Mouse (Mus musculus) neural tube, embryonic 14.5 days (tissue): ENCODE data around the gene Epb41l5. TPM values are rescaled to one million over a fixed set of nuclear protein-coding genes. Genes with fewer than 3 reads are reported as not detected.

Experiments
- ATAC-seq: fragments of 200-750 bp; cut with Nextera tagmentation; 2 replicates; pipeline ENCODE4 v1.8.0; 2017; ENCODE audit warnings: low read depth, mild to moderate bottlenecking, moderate TSS enrichment, moderate library complexity
- H3K27ac ChIP-seq: fragments of 300-500 bp; sonication (generic); 2 replicates; pipeline ENCODE4 v1.5.1; 2014; ENCODE audit warnings: low read depth, mild to moderate bottlenecking, control low read depth, low read length, moderate library complexity, mixed read lengths
- H3K27me3 ChIP-seq: fragments of 300-500 bp; sonication (generic); 2 replicates; pipeline ENCODE4 v1.6.1; 2014; ENCODE audit warnings: low read length; ENCODE audit not compliant: control insufficient read depth, insufficient read depth
- H3K36me3 ChIP-seq: fragments of 300-500 bp; sonication (generic); 2 replicates; pipeline ENCODE4 v1.6.1; 2014; ENCODE audit warnings: low read length, mixed read lengths; ENCODE audit not compliant: control insufficient read depth, insufficient read depth
- H3K4me1 ChIP-seq: fragments of 300-500 bp; sonication (generic); 2 replicates; pipeline ENCODE4 v1.6.1; 2014; ENCODE audit warnings: low read length; ENCODE audit not compliant: control insufficient read depth, insufficient read depth
- H3K4me2 ChIP-seq: fragments of 300-500 bp; sonication (generic); 2 replicates; pipeline ENCODE4 v1.6.1; 2014; ENCODE audit warnings: mild to moderate bottlenecking, low read depth, low read length, control low read depth
- H3K4me3 ChIP-seq: fragments of 300-500 bp; sonication (generic); 2 replicates; pipeline ENCODE4 v1.5.1; 2014; ENCODE audit warnings: low read depth, low read length, control low read depth, mixed read lengths
- H3K9ac ChIP-seq: fragments of 300-500 bp; sonication (generic); replicated peaks from 2 replicates; pipeline ENCODE4 v1.6.1; 2014; ENCODE audit warnings: low read depth, mild to moderate bottlenecking, control low read depth, low read length, mixed read lengths
- H3K9me3 ChIP-seq: fragments of 300-500 bp; sonication (generic); 2 replicates; pipeline ENCODE4 v1.6.1; 2016; ENCODE audit warnings: low read length; ENCODE audit not compliant: control insufficient read depth
- WGBS: fragments of 180-500 bp; shearing (Covaris S2); extraction: QIAGEN DNeasy Blood & Tissue Kit; methylation state at CpG from one replicate; pipeline ENCODE4 v1.1.7; 2014; 5-methylcytosine and 5-hydroxymethylcytosine counted together
- polyA plus RNA-seq: library from polyadenylated mRNA; unstranded; fragments of >200 nt; fragmentation: Nextera tagmentation; extraction: Ambion mirVana; gene quantifications from 2 replicates; pipeline ENCODE4 v1.2.1, GENCODE M21; 2014

The Epb41l5 gene
- polyA plus RNA-seq, 1 experiment from 2014 or later = 20.6 TPM

DNA sequence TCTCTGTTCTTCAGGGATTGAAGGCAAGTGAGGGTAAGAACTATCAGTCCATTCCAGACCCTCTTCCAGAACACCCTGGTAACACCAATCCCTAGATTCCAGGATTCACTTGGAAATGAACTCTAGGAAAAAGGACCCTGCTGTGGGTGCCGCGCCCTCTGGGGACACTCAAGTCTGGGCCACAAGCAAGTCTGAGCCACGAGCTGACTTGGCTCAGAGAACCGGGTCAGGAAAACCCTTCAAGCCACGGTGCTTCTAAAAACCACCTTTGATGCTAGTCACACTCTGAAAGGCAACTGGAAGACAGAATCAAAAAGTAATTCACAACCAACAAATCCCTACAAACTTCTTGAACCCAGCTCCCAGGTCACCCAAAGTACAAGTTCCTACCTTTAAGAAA lies 145.0 kb downstream of the Epb41l5 start:
- H3K4me3 ChIP-seq = peak overlapping the region; percentile 75
- no peaks in the 10 kb centered on the region for H3K9me3 ChIP-seq
- 24% methylated on average over 5 of the region's 5 CpGs for WGBS
- H3K4me1 ChIP-seq = peaks cover 12% of the 10 kb centered on the region; the same call in 1 of the 2 replicates
- no peaks in the 10 kb centered on the region for H3K36me3 ChIP-seq
- no peak overlapping the region for H3K27ac ChIP-seq
- no peak for ATAC-seq
- peak overlapping the region; percentile 73 for H3K4me2 ChIP-seq
- H3K9ac ChIP-seq = peak overlapping the region; percentile 71; the same call in 1 of the 2 replicates
- H3K27me3 ChIP-seq = no peaks in the 10 kb centered on the region

DNA sequence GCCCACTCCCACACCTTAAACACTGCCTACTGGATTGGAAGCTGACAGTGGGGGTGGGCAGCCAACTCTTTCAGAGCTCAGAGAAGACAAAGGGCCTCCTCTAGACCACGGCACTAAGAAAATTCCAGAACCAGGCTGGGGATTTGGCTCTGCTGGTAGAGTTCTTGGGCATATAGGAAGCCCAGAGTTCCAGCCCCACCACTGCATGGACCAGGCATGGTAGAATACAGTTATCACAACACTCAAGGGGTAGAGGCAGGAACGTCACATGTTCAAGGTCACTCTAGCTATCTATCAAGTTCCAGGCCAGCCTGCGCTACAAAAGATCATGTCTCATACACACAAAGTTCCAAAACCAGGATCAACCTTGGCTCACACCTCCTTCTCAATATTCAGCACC lies 145.6 kb downstream of the Epb41l5 start:
- no peak overlapping the region for H3K27ac ChIP-seq
- H3K9me3 ChIP-seq = no peaks in the 10 kb centered on the region
- H3K4me2 ChIP-seq = peak overlapping the region; percentile 73; the same call in 1 of the 2 replicates
- peaks cover 12% of the 10 kb centered on the region; the same call in 1 of the 2 replicates for H3K4me1 ChIP-seq
- 79% methylated on average over 3 of the region's 3 CpGs for WGBS
- no peak overlapping the region for H3K9ac ChIP-seq
- H3K27me3 ChIP-seq = no peaks in the 10 kb centered on the region
- ATAC-seq = no peak
- H3K4me3 ChIP-seq = peak overlapping the region; percentile 10; the same call in 1 of the 2 replicates
- no peaks in the 10 kb centered on the region for H3K36me3 ChIP-seq

DNA sequence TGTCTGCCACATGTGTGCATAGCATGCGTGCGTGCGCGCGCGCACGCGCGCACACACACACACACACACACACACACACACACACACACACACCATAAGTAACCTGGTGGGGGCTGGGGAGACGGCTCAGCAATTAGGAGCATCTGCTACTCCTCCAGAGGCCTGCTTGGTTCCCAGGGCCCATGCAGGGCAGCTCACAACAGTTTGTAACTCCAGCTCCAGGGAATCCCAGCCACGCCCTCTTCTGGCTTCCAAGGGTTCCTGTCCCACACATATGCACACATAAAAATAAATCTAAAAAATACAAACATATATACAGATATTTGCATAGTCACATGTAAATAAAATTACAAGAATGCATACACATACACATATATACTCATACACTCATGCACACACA lies 146.1 kb downstream of the Epb41l5 start:
- WGBS = 92% methylated on average over 11 of the region's 11 CpGs
- no peak for ATAC-seq
- no peak overlapping the region for H3K27ac ChIP-seq
- no peak overlapping the region for H3K9ac ChIP-seq
- H3K4me3 ChIP-seq = no peak overlapping the region; the same call in 1 of the 2 replicates
- H3K27me3 ChIP-seq = no peaks in the 10 kb centered on the region
- H3K9me3 ChIP-seq = no peaks in the 10 kb centered on the region
- H3K36me3 ChIP-seq = no peaks in the 10 kb centered on the region
- peak overlapping the region; percentile 73; the same call in 1 of the 2 replicates for H3K4me2 ChIP-seq
- H3K4me1 ChIP-seq = peaks cover 12% of the 10 kb centered on the region; the same call in 1 of the 2 replicates

DNA sequence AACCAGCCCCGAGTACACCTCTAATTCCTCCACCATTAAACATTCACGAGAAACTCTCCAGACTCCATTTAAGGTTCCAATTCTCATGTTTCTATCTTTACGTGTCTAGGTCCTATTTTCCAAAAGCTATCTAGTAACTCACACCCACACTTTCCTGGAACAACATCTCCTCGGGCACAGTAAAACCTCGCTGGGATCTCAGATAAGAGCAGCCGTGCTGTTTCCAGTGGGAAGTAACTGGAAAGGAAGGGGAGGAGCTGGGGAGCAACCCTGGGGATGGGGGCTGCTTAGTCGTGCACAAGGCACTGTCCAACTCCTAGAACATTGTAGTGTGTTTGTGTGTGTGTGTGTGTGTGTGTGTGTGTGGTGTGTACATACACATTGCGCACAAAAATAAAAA lies 146.9 kb downstream of the Epb41l5 start:
- no peak overlapping the region for H3K4me2 ChIP-seq
- no peaks in the 10 kb centered on the region for H3K36me3 ChIP-seq
- H3K9ac ChIP-seq = no peak overlapping the region
- H3K27me3 ChIP-seq = no peaks in the 10 kb centered on the region
- 86% methylated on average over 8 of the region's 8 CpGs for WGBS
- H3K9me3 ChIP-seq = no peaks in the 10 kb centered on the region
- ATAC-seq = no peak
- H3K4me3 ChIP-seq = no peak overlapping the region
- no peak overlapping the region for H3K27ac ChIP-seq
- peaks cover 12% of the 10 kb centered on the region; the same call in 1 of the 2 replicates for H3K4me1 ChIP-seq

DNA sequence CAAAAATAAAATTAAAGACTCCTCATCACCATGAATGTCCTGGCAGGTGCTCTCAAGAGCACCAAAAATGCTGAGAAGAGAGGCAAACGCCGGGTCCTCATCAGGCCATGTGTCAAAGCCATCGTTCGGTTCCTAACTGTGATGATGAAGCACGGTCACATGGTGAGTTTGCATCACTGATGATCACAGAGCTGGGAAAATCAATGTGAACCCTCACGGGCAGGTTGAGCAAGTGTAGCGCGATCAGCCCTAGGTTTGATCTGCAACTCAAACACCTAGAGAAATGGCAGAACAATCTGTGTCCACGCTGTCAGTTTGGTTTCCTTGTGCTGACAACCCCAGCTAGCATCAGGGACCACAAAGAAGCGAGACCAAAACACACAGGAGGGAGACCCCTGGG lies 149.3 kb downstream of the Epb41l5 start:
- Histone ChIP-seq H3K4me1 (0 out of 2 replicates have a peak, but pooled peaks cover 5% of the 10 kb centered on the region), H3K4me3 (no peak overlapping the region), H3K27me3 (no peaks in the 10 kb centered on the region), H3K9me3 (no peaks in the 10 kb centered on the region), H3K4me2 (no peak overlapping the region), H3K27ac (no peak overlapping the region), H3K9ac (no peak overlapping the region), H3K36me3 (no peaks in the 10 kb centered on the region)
- WGBS = 92% methylated on average over 10 of the region's 10 CpGs
- ATAC-seq = no peak

DNA sequence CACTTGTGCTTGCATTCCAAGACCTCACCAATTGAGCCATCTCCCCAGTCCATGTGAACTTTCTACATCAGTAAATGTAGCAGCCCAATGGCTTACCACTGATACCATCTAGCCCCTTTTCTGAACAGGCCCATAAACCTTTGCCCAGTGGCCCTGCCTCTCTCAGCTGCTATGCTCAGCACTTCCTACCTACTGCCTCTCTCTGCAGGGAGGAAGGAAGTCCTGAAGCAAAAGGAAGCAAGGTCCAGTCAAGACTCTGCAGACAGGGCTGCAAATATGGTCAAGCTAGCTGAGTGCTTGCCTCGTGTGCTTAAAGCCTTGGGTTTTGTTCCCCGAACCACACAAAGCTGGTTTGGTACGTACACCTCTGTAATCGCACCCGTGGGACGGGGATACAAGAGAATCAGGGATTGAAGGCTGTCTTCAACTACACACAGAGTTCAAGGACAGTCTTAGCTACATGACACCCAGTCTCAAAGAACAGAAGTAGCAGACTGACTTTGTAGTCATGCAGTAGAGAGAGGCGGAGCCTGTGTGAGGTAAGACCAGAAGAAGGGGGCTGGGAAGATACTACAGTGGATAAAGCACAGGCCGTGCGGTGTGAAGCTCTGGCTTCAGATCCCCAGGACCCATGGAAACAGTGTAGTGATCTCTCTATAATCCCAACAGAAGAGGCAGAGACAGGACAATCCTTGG lies 150.1 kb downstream of the Epb41l5 start:
- Histone ChIP-seq H3K4me1 (0 out of 2 replicates have a peak, but pooled peaks cover 5% of the 10 kb centered on the region), H3K9me3 (no peaks in the 10 kb centered on the region), H3K4me2 (no peak overlapping the region), H3K4me3 (no peak overlapping the region), H3K27ac (no peak overlapping the region), H3K9ac (no peak overlapping the region), H3K27me3 (no peaks in the 10 kb centered on the region), H3K36me3 (no peaks in the 10 kb centered on the region)
- WGBS = 86% methylated on average over 9 of the region's 9 CpGs
- no peak for ATAC-seq

DNA sequence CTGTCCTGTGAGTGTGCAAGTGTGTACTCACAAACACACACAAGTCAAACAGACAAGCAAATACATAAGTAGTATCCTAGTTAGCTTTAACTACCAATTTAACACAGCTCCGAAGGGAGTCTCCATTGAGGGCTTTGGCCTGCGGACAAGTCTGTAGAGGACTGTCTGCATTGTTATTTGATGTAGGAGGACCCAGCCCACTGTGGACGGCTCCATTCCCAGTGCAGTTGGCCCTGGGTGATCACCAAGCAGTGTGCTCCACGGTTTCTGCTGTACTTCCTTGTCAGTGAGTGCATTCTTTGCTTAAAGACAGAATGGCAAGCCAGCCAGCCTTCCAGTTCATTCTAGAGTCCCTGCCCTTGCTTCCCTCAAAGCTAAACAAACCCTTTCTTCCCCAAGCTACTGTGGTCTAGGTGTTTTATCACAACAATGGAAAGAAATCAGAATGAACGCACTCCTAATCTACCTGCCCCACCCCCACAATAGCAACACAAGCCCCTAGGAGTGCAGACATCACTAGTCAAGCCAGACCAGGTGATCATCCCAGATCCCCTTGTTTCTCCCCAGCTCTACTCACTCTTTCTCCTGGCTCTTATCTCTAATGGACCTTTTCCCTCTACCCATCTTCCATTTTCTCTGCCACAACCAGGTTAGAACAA lies 151.3 kb downstream of the Epb41l5 start:
- 79% methylated on average over 5 of the region's 5 CpGs for WGBS
- no peaks in the 10 kb centered on the region for H3K27me3 ChIP-seq
- H3K9ac ChIP-seq = no peak overlapping the region
- no peaks in the 10 kb centered on the region for H3K4me1 ChIP-seq
- H3K4me2 ChIP-seq = no peak overlapping the region
- H3K27ac ChIP-seq = no peak overlapping the region
- no peak for ATAC-seq
- no peaks in the 10 kb centered on the region for H3K36me3 ChIP-seq
- no peak overlapping the region for H3K4me3 ChIP-seq
- no peaks in the 10 kb centered on the region for H3K9me3 ChIP-seq

DNA sequence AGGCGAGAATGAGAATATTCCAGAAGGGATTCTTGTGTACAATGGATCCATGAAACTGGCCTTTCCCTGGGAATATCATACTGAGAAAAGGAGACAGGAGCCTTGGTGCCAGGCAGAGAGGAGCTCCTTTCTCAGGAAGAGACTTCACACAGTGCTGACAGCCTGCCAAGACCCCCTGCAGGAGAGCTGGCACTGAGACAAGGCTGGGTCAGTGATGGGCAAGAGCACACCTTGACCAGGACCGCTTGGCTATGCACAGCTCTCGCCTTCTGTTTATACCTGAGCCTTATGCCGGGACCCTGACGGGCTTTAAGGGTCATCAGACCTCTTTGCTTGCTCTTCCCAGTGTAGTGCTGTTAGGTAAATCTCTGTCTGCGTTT lies 153.4 kb downstream of the Epb41l5 start:
- no peak for ATAC-seq
- Histone ChIP-seq H3K27ac (no peak overlapping the region), H3K4me3 (no peak overlapping the region), H3K4me2 (no peak overlapping the region), H3K9ac (no peak overlapping the region), H3K36me3 (no peaks in the 10 kb centered on the region), H3K27me3 (no peaks in the 10 kb centered on the region), H3K4me1 (no peaks in the 10 kb centered on the region), H3K9me3 (no peaks in the 10 kb centered on the region)
- WGBS = 89% methylated on average over 6 of the region's 6 CpGs
